9 mouse cellular contexts compared by ENCODE assay signal in the genomic region with DNA sequence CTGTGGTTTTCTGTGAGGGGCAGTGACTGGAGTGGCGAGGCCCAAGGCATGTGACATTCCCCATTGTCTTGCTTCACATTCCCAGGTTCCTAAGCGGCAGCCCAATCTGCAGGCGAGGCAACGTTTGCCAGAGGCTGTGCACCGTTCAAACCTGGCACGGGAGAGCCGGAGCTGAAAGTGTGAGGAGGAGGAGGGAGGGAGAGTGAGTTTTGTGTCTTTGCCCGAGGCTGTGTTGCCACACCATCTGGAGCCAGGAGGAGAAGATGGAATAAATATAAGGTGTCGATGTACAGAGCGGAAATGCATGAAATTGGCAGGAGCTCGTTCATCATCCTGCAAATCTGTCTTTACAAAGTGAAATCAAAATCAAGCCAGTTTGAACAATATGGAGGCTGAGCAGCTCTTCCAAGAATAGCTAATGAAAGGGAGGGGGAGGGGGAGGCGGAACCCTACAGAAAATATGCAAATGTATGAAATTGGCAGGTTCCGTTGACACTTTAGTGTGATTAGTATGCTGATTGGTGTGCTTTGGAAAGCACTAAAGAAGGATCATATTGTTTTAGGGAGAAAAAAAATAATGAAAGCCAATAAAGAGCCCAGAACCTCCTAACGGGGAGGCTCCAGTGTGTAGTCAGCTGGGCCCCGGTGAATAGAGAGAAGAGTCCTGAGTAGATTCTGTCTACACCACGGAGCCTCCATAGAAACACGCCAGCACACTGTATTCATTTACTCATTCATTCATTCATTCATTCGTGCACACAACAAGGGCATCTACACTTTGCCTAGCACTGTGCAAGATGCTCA. TPM values are rescaled to one million over a fixed set of nuclear protein-coding genes. Genes with fewer than 3 reads are reported as not detected.
A peak's percentile ranks its signal among the peaks of the same experiment; 100 is the strongest.
DNase-seq lines count a peak whose midpoint lies in the region; ATAC-seq and TF ChIP-seq lines count a peak whose summit lies in the region.
"Had no signal": no experiment of that assay in that cellular context is flagged by ENCODE, and none has a peak within 500 bp of the region (broad histone marks: within the 10 kb centered on the region; RNA-seq: fewer than 3 reads in every experiment).

No protein-coding gene starts in this region.

- H3K9ac ChIP-seq in embryonic facial prominence, embryonic 11.5 days (replicated peaks; ENCODE audit: low read length), result no peak overlapping the region; the same call in 1 of the 2 replicates
- no peak overlapping the region for H3K9ac ChIP-seq in hindbrain, embryonic 15.5 days
- no peak overlapping the region for H3K9ac ChIP-seq in midbrain, embryonic 13.5 days (replicated peaks)
- no peak overlapping the region for H3K9ac ChIP-seq in stomach, postnatal 0 days (ENCODE audit: low read length)

- H3K9me3 ChIP-seq in embryonic facial prominence, embryonic 11.5 days (replicated peaks; ENCODE audit: control insufficient read depth, low read length), result no peaks in the 10 kb centered on the region
- H3K9me3 ChIP-seq in hindbrain, embryonic 15.5 days, result no peaks in the 10 kb centered on the region
- no peaks in the 10 kb centered on the region for H3K9me3 ChIP-seq in midbrain, embryonic 13.5 days
- no peaks in the 10 kb centered on the region for H3K9me3 ChIP-seq in stomach, postnatal 0 days (ENCODE audit: control insufficient read depth, low read length)
- H3K9me3 ChIP-seq: G1E had no signal

- H3K4me2 ChIP-seq in embryonic facial prominence, embryonic 11.5 days (ENCODE audit: low read depth, low read length), result 0 out of 2 replicates have a peak overlapping the region, but pooled peaks have one; percentile 1
- H3K4me2 ChIP-seq in hindbrain, embryonic 15.5 days, result peak overlapping the region; percentile 38
- H3K4me2 ChIP-seq in midbrain, embryonic 13.5 days (replicated peaks), result no peak overlapping the region; the same call in 1 of the 2 replicates
- H3K4me2 ChIP-seq in stomach, postnatal 0 days (replicated peaks; ENCODE audit: low read depth), result no peak overlapping the region

- no peak overlapping the region for H3K4me3 ChIP-seq in embryonic facial prominence, embryonic 11.5 days (ENCODE audit: low read depth, low read length)
- H3K4me3 ChIP-seq in hindbrain, embryonic 15.5 days, result no peak overlapping the region
- no peak overlapping the region for H3K4me3 ChIP-seq in midbrain, embryonic 13.5 days (replicated peaks)
- H3K4me3 ChIP-seq in stomach, postnatal 0 days (ENCODE audit: low read depth, low read length), result no peak overlapping the region

- TF ChIP-seq EP300 in stomach, postnatal 0 days (optimal IDR thresholded peaks at IDR 0.05), result no peak

- 56% methylated on average over 18 of the region's 18 CpGs for WGBS in embryonic facial prominence, embryonic 11.5 days
- 19% methylated on average over 18 of the region's 18 CpGs for WGBS in hindbrain, embryonic 15.5 days
- WGBS in midbrain, embryonic 13.5 days, result 27% methylated on average over 18 of the region's 18 CpGs
- WGBS in stomach, postnatal 0 days, result 68% methylated on average over 18 of the region's 18 CpGs

- DNase-seq in brain, adult 2 months (ENCODE audit: low read depth, low spot score), result peak; percentile 90
- peak; percentile 28 for DNase-seq in embryonic facial prominence, embryonic 11.5 days (ENCODE audit: low spot score)
- no peak for DNase-seq in stomach, postnatal 0 days (ENCODE audit: low spot score)
- no peak for DNase-seq in lung, postnatal 14 days
- DNase-seq in kidney, adult 18-20 months, result no peak
- no peak for DNase-seq in spleen, postnatal 36 days (ENCODE audit: low spot score in 2 of 2)

- H3K36me3 ChIP-seq in embryonic facial prominence, embryonic 11.5 days (replicated peaks; ENCODE audit: control insufficient read depth, insufficient read depth, low read depth, low read length), result no peaks in the 10 kb centered on the region
- no peaks in the 10 kb centered on the region for H3K36me3 ChIP-seq in hindbrain, embryonic 15.5 days
- H3K36me3 ChIP-seq in midbrain, embryonic 13.5 days, result no peaks in the 10 kb centered on the region
- H3K36me3 ChIP-seq in stomach, postnatal 0 days (ENCODE audit: control insufficient read depth, insufficient read depth, low read length), result no peaks in the 10 kb centered on the region
- H3K36me3 ChIP-seq: G1E had no signal

- H3K27me3 ChIP-seq in embryonic facial prominence, embryonic 11.5 days (ENCODE audit: control insufficient read depth, insufficient read depth, low read length), result no peaks in the 10 kb centered on the region
- no peaks in the 10 kb centered on the region for H3K27me3 ChIP-seq in hindbrain, embryonic 15.5 days
- no peaks in the 10 kb centered on the region for H3K27me3 ChIP-seq in midbrain, embryonic 13.5 days
- no peaks in the 10 kb centered on the region for H3K27me3 ChIP-seq in stomach, postnatal 0 days (ENCODE audit: control insufficient read depth, insufficient read depth, low read length)

- H3K4me1 ChIP-seq in embryonic facial prominence, embryonic 11.5 days (ENCODE audit: control insufficient read depth, insufficient read depth, low read length), result no peaks in the 10 kb centered on the region
- H3K4me1 ChIP-seq in hindbrain, embryonic 15.5 days (replicated peaks), result peaks cover 41% of the 10 kb centered on the region
- peaks cover 46% of the 10 kb centered on the region for H3K4me1 ChIP-seq in midbrain, embryonic 13.5 days (replicated peaks)
- no peaks in the 10 kb centered on the region for H3K4me1 ChIP-seq in stomach, postnatal 0 days (replicated peaks; ENCODE audit: control insufficient read depth, insufficient read depth)

- ATAC-seq in embryonic facial prominence, embryonic 11.5 days (replicated peaks; ENCODE audit: insufficient number of reproducible peaks, low FRiP score, low TSS enrichment, low read depth), result peak; percentile 63; the same call in 1 of the 2 replicates
- peak; percentile 69 for ATAC-seq in hindbrain, embryonic 15.5 days (ENCODE audit: low FRiP score, low read depth)
- ATAC-seq in midbrain, embryonic 13.5 days, result peak; percentile 74
- ATAC-seq in stomach, postnatal 0 days (ENCODE audit: low FRiP score, low TSS enrichment), result no peak

- no peak for TF ChIP-seq CTCF in stomach, postnatal 0 days (IDR thresholded peaks at IDR 0.05; ENCODE audit: low read depth)

- H3K27ac ChIP-seq in embryonic facial prominence, embryonic 11.5 days (replicated peaks; ENCODE audit: low read depth, low read length), result no peak overlapping the region
- peak overlapping the region; percentile 86 for H3K27ac ChIP-seq in hindbrain, embryonic 15.5 days (replicated peaks)
- H3K27ac ChIP-seq in midbrain, embryonic 13.5 days, result peak overlapping the region; percentile 92
- H3K27ac ChIP-seq in stomach, postnatal 0 days (replicated peaks), result no peak overlapping the region

RNA-seq across cellular contexts. Expression of a gene that starts 42.1 kb away (rescaled TPM):
- 0.08 TPM in 1 of 2 replicates, not detected in the other for polyA plus RNA-seq in embryonic facial prominence, embryonic 11.5 days (2014; fragmentation: Nextera tagmentation; extraction: Ambion mirVana)
- polyA plus RNA-seq in hindbrain, embryonic 15.5 days (2015; fragmentation: Nextera tagmentation; extraction: Ambion mirVana), result not detected in 2 replicates
- not detected in 2 replicates for polyA plus RNA-seq in midbrain, embryonic 13.5 days (2015; fragmentation: Nextera tagmentation; extraction: Ambion mirVana)
- polyA plus RNA-seq in stomach, postnatal 0 days (2015; fragmentation: Nextera tagmentation; extraction: Ambion mirVana), result 0.02 TPM in 1 of 2 replicates, not detected in the other

RNA-seq across cellular contexts. Expression of a gene that starts 47.2 kb away (rescaled TPM):
- polyA plus RNA-seq in embryonic facial prominence, embryonic 11.5 days (2014; fragmentation: Nextera tagmentation; extraction: Ambion mirVana), result 91.8 and 94.6 TPM in 2 replicates
- 49.5 and 50.4 TPM in 2 replicates for polyA plus RNA-seq in hindbrain, embryonic 15.5 days (2015; fragmentation: Nextera tagmentation; extraction: Ambion mirVana)
- polyA plus RNA-seq in midbrain, embryonic 13.5 days (2015; fragmentation: Nextera tagmentation; extraction: Ambion mirVana), result 46.5 and 46.6 TPM in 2 replicates
- polyA plus RNA-seq in stomach, postnatal 0 days (2015; fragmentation: Nextera tagmentation; extraction: Ambion mirVana), result 50.5 and 54.3 TPM in 2 replicates

Comparison
In these comparisons a context has a peak if more than half of its experiments do, and no peak if none do; other contexts are left out.
1. DNase-seq: peak in brain, adult 2 months (single experiment) and embryonic facial prominence, embryonic 11.5 days (single experiment); none in stomach, postnatal 0 days (single experiment), lung, postnatal 14 days (single experiment), kidney, adult 18-20 months (single experiment) and spleen, postnatal 36 days (0 of 2).
2. H3K27ac ChIP-seq: peak in hindbrain, embryonic 15.5 days (single experiment) and midbrain, embryonic 13.5 days (single experiment); none in embryonic facial prominence, embryonic 11.5 days (single experiment) and stomach, postnatal 0 days (single experiment).
3. H3K4me2 ChIP-seq: peak in embryonic facial prominence, embryonic 11.5 days (single experiment) and hindbrain, embryonic 15.5 days (single experiment); none in midbrain, embryonic 13.5 days (single experiment) and stomach, postnatal 0 days (single experiment).